Mouse (Mus musculus): ENCODE data around the gene Mterf2.

Gene Mterf2

GRCm38 (mm10) chr10:85127395-85128287 is at the start of gene Mterf2:
Gene Mterf2 (minus strand): TSS chr10:85128027.
- peak; percentile 98 for DNase-seq

DNA sequence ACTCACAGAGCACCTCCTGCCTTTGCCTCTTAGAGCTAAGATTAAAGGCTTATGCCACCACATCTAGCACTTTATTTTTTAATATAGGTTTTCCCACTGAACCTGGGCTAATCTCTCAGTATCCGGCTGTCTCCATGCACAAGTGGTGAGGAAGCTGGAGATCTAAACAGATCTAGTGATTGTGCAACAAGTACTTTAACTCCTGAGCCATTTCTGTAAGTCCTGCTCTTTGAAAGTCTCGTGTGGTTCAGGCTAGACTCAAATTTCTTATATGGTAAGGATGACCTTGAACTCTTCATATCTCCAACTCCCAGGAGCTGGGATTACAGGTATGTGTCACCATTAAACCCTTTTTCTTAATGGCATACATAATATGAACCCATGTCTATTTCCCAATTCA is 48.8 kb upstream of the Mterf2 start:
- DNase-seq, result no peak

DNA sequence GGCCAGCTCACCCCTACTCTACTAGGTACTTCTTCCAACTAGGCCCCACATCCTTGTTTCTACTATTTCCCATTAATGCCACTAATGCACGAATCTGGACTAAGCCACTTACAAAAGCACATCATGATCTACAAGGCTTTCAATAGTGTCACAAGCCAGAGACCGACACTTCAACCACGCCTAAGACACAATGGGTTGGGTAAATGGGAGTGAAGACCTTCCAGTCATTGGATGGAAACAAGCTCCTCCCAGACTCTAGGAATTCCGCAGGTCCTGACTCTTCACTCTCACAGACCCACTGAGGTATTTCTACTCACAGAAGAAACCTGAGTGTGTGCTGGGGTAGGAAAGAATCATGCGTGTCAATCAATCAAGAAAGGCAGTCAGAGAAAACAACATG is 37.5 kb upstream of the Mterf2 start:
- no peak for DNase-seq

GRCm38 (mm10) chr10:85164791-85165190 is 37.0 kb upstream of the Mterf2 start:
- no peak for DNase-seq

DNA sequence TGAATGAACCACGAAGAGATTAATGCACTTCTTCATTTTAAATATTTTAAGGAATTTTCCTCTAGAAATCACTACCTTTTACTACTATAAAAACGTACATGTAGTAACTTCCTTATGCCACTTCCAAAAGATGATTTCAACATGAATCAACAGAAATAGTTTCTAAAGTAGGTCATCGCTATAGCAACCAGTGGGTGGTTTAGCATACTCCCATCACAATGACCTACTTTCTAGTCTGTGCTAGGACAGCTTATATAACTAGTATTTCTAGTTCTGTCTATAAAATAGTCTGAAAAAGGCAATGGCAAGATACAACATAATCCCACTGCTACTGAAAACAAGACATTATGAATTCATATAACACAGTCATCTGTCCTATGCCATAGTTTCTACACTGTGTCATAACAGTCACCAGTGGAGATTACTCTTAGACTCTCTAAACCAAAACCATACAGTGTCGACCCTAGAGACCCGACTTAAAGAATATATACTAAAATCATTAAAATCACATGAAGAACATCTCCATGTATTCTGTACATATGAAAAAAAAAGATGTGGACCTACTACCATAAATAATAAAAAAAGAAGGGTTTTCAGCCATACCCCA is 34.0 kb upstream of the Mterf2 start:
- peak in 1 of 2 experiments; percentile 15 for DNase-seq

- no peak for DNase-seq
Measured at GRCm38 (mm10) chr10:85159989-85160619, 32.3 kb upstream of the Mterf2 start.

GRCm38 (mm10) chr10:85157451-85157850 is 29.6 kb upstream of the Mterf2 start:
- no peak for DNase-seq

GRCm38 (mm10) chr10:85154195-85154594 is 26.4 kb upstream of the Mterf2 start:
- peak; percentile 17 to 68 for DNase-seq

DNA sequence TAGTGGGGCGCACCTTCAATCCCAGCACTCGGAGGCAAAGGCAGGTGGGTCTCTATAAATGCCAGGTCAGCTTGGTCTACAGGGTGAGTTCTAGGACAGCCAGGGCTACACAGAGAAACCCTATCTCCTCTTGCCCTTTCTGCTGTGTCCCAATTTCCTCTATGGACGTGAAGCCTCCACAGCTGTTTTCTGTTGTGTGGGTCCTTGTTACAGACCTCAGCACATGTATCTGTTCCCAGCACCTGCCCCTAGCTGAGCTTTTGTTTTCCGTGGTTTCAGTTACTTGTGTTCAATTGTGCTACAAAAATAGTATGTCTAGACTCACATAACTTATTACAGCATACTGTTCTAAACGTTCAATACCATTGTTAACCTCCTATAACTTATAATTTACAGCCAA is 21.4 kb upstream of the Mterf2 start:
- DNase-seq, result no peak

GRCm38 (mm10) chr10:85146282-85146681 is 18.5 kb upstream of the Mterf2 start:
- no peak for DNase-seq

- DNase-seq, result no peak
Measured at GRCm38 (mm10) chr10:85141465-85141864, 13.6 kb upstream of the Mterf2 start.

DNA sequence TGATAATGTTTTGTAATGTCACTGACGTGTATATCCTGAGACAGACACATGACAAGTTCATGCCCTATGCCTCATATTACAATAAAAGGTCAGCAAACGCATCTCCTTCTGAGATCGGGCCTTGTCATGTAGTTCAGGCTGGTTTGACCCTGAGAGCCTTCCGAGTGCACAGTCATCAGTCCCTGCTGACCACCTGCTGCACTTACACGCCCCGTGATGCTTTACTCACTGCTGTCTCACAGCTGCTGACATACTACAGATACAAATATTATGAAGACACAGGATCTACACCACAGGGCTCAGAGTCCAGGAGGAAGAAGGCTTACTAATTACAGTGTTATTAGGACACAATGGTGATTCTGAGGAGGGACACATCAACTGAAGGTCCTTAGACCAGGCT is 8.7 kb upstream of the Mterf2 start:
- DNase-seq, result no peak

DNA sequence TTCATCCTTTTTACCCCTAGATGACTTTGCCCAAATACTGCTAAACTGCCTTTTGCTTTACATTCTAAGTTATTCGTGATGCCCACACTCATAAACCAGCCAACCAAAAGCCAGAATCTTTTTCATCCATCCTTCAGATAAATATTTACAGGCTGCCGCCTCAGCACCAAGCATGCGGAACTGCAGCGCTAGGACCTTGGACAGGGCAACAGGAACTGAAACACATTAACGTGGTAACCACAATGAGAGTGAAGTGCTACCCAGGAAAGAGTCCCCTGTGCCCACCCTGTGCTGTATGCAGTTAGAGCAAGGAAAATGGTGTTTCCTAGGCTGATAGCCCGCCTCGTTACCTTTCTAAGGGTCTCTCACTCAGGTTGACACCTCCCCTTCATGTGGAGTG is 626 bp upstream of the Mterf2 start:
- peak; percentile 36 to 56 for DNase-seq

DNA sequence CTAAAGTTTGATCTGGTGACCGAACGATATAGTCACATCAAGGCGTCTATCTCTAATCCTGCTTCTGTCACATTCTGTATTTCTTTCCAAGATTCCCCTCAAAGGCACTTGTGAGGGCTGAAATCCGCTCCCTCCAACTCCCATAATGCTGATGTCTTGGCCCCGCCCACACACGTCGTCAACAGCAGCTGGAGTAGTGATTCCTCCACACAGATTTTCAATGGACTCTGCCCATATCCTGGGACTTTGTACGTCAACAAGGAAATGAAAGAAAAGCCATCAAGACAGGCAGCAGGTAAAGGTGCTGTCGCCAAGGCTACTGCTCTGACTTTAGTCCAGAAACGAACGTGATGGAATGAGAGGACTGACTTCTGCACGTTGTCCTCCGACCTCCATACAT is 2.6 kb downstream of the Mterf2 start:
- no peak for DNase-seq

DNA sequence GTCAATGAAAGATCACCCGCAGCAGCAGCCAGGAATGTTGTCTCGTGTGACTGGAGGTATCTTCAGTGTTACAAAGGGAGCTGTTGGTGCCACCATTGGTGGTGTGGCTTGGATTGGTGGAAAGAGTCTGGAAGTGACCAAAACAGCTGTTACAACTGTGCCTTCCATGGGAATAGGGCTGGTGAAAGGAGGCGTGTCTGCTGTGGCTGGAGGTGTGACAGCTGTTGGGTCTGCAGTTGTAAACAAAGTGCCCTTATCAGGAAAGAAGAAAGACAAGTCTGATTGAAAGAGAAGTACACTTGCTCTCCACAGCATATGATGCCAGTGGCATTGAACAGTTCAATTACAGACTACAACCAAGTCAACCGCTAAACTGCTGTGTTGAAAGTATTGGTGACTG is 13.4 kb downstream of the Mterf2 start:
- no peak for DNase-seq

DNA sequence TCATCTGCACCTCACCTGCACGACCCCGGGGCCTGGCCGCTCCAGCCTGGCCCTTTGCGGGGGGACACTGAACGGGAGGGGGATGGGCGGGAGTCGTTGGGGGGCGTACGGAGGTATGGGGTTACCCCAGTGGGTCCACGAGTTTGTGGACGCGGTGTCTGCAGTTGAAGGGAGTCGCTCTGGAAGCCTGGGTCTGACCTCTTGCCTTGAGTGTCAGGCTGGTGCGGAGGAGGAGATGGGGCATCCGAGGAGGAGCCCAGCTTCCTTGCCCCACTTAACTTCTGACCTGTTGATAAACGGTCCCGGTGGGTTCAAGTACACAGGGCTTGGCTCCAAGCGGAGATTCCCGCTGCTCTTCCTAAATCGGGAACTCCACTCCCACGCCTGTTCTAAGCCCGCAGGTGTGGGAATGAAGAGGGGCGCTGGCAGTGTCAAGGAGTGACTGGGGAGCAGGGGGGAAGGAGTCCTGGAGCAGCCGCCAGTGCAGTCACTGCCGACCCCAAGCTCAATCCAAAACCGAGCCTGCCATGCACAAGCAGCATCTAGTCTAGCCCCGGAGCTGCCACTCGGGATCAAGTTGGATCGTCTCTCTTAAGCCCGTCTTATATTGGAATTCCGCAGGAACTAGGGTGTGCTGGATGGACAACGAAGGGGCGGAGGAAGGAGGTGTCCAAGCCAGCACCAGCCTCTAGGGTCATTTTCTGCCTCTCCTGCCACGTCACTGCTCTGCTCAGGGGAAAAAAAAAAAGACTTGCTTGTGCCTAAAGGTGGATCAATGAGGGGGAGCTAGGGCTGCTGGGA is 24.5 kb downstream of the Mterf2 start:
- peak; percentile 14 to 17 for DNase-seq

GRCm38 (mm10) chr10:85102247-85103084 is 25.4 kb downstream of the Mterf2 start, which contains the start of the genes Fhl4 and Tmem263:
Gene Fhl4 (minus strand): TSS chr10:85102495.
Gene Tmem263 (plus strand): TSS chr10:85102627.
- DNase-seq, result peak; percentile 50

- DNase-seq, result peak; percentile 1 to 2
Measured at GRCm38 (mm10) chr10:85101841-85102240, 26.0 kb downstream of the Mterf2 start.

DNA sequence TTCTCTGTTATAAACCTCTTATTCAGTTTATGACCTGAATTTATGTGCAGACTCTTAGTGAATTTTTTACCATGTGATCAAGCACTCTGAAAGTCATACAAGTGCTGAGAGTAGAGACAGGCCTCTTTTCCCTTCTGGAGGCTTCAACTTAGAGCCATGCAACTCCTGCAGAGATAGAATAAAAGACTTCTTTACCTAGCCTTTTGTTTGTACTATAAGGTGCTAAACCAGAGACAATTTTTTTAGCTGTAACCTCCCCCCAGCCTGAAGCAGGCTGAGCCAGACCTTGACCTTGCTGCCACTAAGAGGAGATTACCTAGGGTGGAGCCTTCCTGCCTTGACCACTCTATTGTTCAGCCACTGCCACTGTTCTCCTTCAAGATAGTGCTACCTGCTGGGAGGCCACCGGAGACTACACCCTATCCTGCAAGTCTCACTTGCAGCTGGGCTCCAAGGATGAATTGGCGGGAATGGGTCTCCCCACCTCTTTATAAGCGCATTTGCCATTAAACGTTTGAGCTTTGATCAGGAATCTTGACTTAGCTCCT is 56.1 kb downstream of the Mterf2 start:
- DNase-seq, result no peak

All from kidney, adult 8-10 months (tissue).